Mouse (Mus musculus) limb, embryonic 15.5 days (tissue): Measurements from ENCODE around the gene Hdac5. TPM values are rescaled to one million over a fixed set of nuclear protein-coding genes. Genes with fewer than 3 reads are reported as not detected.

ENCODE experiments used
- ATAC-seq: fragments of 200-750 bp; cut with Nextera tagmentation; 2 replicates; pipeline ENCODE4 v1.8.0; 2017; ENCODE audit warnings: low read depth, moderate TSS enrichment; ENCODE audit not compliant: insufficient number of reproducible peaks, low FRiP score, low TSS enrichment
- H3K27ac ChIP-seq: fragments of 300-500 bp; sonication (generic); 2 replicates; pipeline ENCODE4 v1.5.1; 2015; ENCODE audit warnings: moderate library complexity, mild to moderate bottlenecking, inconsistent platforms
- H3K27me3 ChIP-seq: fragments of 300-500 bp; sonication (generic); 2 replicates; pipeline ENCODE4 v1.6.1; 2015; ENCODE audit warnings: inconsistent platforms
- H3K36me3 ChIP-seq: fragments of 300-500 bp; sonication (generic); 2 replicates; pipeline ENCODE4 v1.6.1; 2015; ENCODE audit warnings: inconsistent platforms
- H3K4me1 ChIP-seq: fragments of 300-500 bp; sonication (generic); 2 replicates; pipeline ENCODE4 v1.6.1; 2015; ENCODE audit warnings: inconsistent platforms
- H3K4me2 ChIP-seq: fragments of 300-500 bp; sonication (generic); 2 replicates; pipeline ENCODE4 v1.6.1; 2015; ENCODE audit warnings: mild to moderate bottlenecking, inconsistent platforms
- H3K4me3 ChIP-seq: fragments of 300-500 bp; sonication (generic); 2 replicates; pipeline ENCODE4 v1.5.1; 2015; ENCODE audit warnings: mild to moderate bottlenecking, inconsistent platforms
- H3K9ac ChIP-seq: fragments of 300-500 bp; sonication (generic); 2 replicates; pipeline ENCODE4 v1.6.1; 2015; ENCODE audit warnings: inconsistent platforms
- H3K9me3 ChIP-seq: fragments of 300-500 bp; sonication (generic); 2 replicates; pipeline ENCODE4 v1.6.1; 2016; ENCODE audit warnings: inconsistent platforms
- WGBS: fragments of 180-500 bp; shearing (Covaris S2); methylation state at CpG from one replicate; pipeline ENCODE4 v1.1.7; 2015; 5-methylcytosine and 5-hydroxymethylcytosine counted together
- polyA plus RNA-seq: library from polyadenylated mRNA; unstranded; fragments of >200 nt; fragmentation: Nextera tagmentation; extraction: Ambion mirVana; gene quantifications from 2 replicates; pipeline ENCODE4 v1.2.1, GENCODE M21; 2015

Hdac5 gene
- polyA plus RNA-seq, 1 experiment from 2014 or later: 96.7 TPM

GRCm38 (mm10) chr11:102229331-102229953 lies 524 bp downstream of the Hdac5 start:
- peak overlapping the region; percentile 75 for H3K4me2 ChIP-seq
- no peaks in the 10 kb centered on the region for H3K27me3 ChIP-seq
- peak overlapping the region; percentile 84 for H3K4me3 ChIP-seq
- peaks cover 50% of the 10 kb centered on the region for H3K4me1 ChIP-seq
- ATAC-seq: no peak; the same call in 1 of the 2 replicates
- no peaks in the 10 kb centered on the region for H3K9me3 ChIP-seq
- under 1% methylated on average over 43 of the region's 47 CpGs for WGBS
- H3K9ac ChIP-seq: peak overlapping the region; percentile 86
- H3K36me3 ChIP-seq: no peaks in the 10 kb centered on the region
- peak overlapping the region; percentile 86 for H3K27ac ChIP-seq

GRCm38 (mm10) chr11:102228646-102229268 lies 1.2 kb downstream of the Hdac5 start:
- Histone ChIP-seq H3K9ac (peak overlapping the region; percentile 86), H3K27ac (no peak overlapping the region), H3K4me2 (peak overlapping the region; percentile 75), H3K4me1 (peaks cover 56% of the 10 kb centered on the region), H3K9me3 (no peaks in the 10 kb centered on the region), H3K4me3 (peak overlapping the region; percentile 84), H3K27me3 (no peaks in the 10 kb centered on the region), H3K36me3 (no peaks in the 10 kb centered on the region)
- 25% methylated on average over 7 of the region's 7 CpGs for WGBS
- ATAC-seq: no peak

DNA sequence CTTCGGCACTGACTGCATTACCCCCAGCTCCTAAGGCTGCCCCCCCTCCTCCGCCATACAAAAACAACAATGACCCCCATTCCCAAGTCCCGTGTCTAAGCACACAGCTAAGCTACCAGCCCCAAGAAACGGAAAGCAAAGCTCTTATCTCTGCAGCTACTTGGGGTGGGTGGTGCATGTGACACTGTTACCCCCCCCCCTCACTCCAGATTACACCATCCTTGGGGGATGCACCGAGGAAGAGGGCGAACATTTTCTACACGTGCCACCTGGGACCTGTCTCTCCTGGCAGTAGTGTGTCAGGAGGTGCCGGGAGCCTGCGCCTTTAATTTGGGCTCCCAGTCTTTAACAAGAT lies 1.8 kb downstream of the Hdac5 start:
- Histone ChIP-seq H3K9me3 (no peaks in the 10 kb centered on the region), H3K4me1 (peaks cover 61% of the 10 kb centered on the region), H3K27ac (no peak overlapping the region), H3K4me2 (peak overlapping the region; percentile 75), H3K4me3 (peak overlapping the region; percentile 84), H3K27me3 (no peaks in the 10 kb centered on the region), H3K9ac (no peak overlapping the region), H3K36me3 (no peaks in the 10 kb centered on the region)
- WGBS: 38% methylated on average over 9 of the region's 9 CpGs
- ATAC-seq: no peak

DNA sequence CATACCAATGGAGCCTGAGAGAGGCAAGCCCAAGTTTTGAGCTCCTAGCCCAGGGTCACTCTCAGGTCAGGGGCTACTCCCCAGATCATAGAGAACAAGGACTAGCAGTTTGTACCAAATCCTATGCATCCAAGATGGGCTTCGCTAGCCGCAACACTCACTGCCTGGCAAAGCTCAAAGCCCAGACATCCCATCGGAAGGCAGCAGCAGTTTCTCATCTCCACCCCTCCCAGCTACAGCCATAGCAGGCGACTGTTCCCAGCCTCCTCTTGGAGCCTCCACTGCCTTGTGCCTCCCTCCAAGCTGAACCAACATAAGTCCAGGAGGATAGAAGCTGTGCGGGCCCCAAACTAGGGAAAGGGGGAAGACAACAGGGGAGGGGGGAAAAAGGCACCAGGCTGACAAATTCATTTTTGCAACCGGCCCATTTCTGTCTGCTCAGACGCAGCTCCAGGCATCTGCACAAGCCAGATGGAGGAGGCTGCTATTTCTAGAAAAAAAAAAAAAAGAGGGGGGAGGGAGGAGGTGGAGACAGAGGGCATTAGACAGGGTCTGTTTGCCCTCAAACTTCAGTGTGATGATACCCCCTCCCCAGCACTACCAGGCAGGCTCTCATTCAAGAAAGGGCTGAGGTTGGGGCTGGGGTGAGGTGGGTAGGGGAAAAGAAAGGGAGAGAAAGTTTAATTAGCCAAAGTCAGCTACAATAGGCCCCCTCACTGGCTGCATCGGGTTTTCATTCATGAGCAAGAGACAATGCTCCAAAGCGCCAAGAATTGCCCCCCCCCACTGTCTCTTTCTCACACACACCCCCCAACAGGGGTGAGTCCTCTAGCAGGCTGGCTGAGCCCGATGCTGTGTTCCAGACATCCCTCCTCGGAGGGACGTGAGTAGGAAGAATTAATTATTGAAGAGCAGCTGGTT lies 2.4 kb downstream of the Hdac5 start:
- peak overlapping the region; percentile 33 for H3K27ac ChIP-seq
- peak overlapping the region; percentile 84 for H3K4me3 ChIP-seq
- 0 out of 2 replicates have a peak overlapping the region, but pooled peaks have one; percentile 20 for H3K9ac ChIP-seq
- WGBS: 16% methylated on average over 12 of the region's 12 CpGs
- H3K4me2 ChIP-seq: peak overlapping the region; percentile 75
- no peaks in the 10 kb centered on the region for H3K36me3 ChIP-seq
- H3K9me3 ChIP-seq: no peaks in the 10 kb centered on the region
- no peak for ATAC-seq
- H3K4me1 ChIP-seq: peaks cover 67% of the 10 kb centered on the region
- no peaks in the 10 kb centered on the region for H3K27me3 ChIP-seq

GRCm38 (mm10) chr11:102226067-102226978 lies 3.6 kb downstream of the Hdac5 start:
- no peak overlapping the region for H3K4me3 ChIP-seq
- H3K4me2 ChIP-seq: no peak overlapping the region
- no peak overlapping the region for H3K9ac ChIP-seq
- 0 out of 2 replicates have a peak, but pooled peaks cover 5% of the 10 kb centered on the region for H3K36me3 ChIP-seq
- WGBS: 74% methylated on average over 12 of the region's 12 CpGs
- H3K27me3 ChIP-seq: no peaks in the 10 kb centered on the region
- peaks cover 75% of the 10 kb centered on the region for H3K4me1 ChIP-seq
- no peak overlapping the region for H3K27ac ChIP-seq
- H3K9me3 ChIP-seq: no peaks in the 10 kb centered on the region
- no peak for ATAC-seq

DNA sequence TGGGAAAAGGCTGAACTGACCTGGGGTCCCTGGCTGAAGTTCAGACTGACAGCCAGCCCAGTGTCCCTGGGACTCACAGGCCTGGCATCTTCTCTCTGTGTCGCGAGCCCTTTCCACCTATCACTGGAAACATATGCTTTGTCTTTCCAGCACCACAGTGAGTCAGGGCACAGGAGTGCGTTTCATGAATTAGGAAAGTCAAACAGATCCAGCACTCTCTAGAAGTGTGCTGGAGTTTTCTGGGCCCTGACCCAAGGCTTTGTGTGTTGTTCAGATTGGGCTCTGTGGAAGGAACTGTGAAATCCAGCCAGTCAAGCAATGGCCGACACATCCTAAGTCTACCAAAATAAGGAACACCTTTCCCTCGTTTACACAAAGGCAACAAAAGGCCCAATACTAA lies 4.7 kb downstream of the Hdac5 start:
- Histone ChIP-seq H3K4me2 (peak overlapping the region; percentile 41; the same call in 1 of the 2 replicates), H3K27me3 (no peaks in the 10 kb centered on the region), H3K4me1 (peaks cover 84% of the 10 kb centered on the region), H3K36me3 (0 out of 2 replicates have a peak, but pooled peaks cover 7% of the 10 kb centered on the region), H3K4me3 (0 out of 2 replicates have a peak overlapping the region, but pooled peaks have one; percentile 20), H3K27ac (0 out of 2 replicates have a peak overlapping the region, but pooled peaks have one; percentile 13), H3K9ac (no peak overlapping the region), H3K9me3 (no peaks in the 10 kb centered on the region)
- no peak for ATAC-seq
- 55% methylated on average over 5 of the region's 5 CpGs for WGBS

GRCm38 (mm10) chr11:102224686-102225085 lies 5.3 kb downstream of the Hdac5 start:
- peaks cover 90% of the 10 kb centered on the region for H3K4me1 ChIP-seq
- WGBS: 18% methylated on average over 22 of the region's 22 CpGs
- ATAC-seq: no peak
- no peak overlapping the region for H3K27ac ChIP-seq
- H3K9me3 ChIP-seq: no peaks in the 10 kb centered on the region
- 0 out of 2 replicates have a peak, but pooled peaks cover 7% of the 10 kb centered on the region for H3K36me3 ChIP-seq
- peak overlapping the region; percentile 41 for H3K4me2 ChIP-seq
- no peaks in the 10 kb centered on the region for H3K27me3 ChIP-seq
- peak overlapping the region; percentile 20 for H3K4me3 ChIP-seq
- no peak overlapping the region for H3K9ac ChIP-seq

DNA sequence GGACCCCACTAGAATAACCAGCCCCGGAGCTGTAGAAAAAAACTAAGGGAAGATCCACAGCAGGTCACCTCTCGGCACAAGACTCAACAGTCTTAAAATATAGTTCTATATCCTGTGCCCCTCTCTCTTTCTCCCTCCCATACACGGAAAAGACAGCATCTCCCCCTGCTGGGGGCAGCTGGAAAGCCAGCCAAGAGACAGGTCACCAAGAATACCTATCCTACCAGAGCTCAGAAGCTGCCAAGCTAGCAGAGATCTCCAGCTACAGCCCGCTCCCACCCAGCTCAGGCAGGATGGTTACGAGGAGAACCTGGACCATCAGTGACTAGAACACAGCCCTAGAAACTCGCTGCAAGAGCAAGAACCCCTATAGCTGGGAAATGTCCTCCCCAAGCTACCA lies 6.8 kb downstream of the Hdac5 start:
- Histone ChIP-seq H3K4me1 (peaks cover 91% of the 10 kb centered on the region), H3K9me3 (no peaks in the 10 kb centered on the region), H3K4me2 (no peak overlapping the region), H3K9ac (no peak overlapping the region), H3K36me3 (0 out of 2 replicates have a peak, but pooled peaks cover 7% of the 10 kb centered on the region), H3K27me3 (no peaks in the 10 kb centered on the region), H3K4me3 (no peak overlapping the region), H3K27ac (no peak overlapping the region)
- no peak for ATAC-seq
- WGBS: 36% methylated on average over 6 of the region's 6 CpGs

DNA sequence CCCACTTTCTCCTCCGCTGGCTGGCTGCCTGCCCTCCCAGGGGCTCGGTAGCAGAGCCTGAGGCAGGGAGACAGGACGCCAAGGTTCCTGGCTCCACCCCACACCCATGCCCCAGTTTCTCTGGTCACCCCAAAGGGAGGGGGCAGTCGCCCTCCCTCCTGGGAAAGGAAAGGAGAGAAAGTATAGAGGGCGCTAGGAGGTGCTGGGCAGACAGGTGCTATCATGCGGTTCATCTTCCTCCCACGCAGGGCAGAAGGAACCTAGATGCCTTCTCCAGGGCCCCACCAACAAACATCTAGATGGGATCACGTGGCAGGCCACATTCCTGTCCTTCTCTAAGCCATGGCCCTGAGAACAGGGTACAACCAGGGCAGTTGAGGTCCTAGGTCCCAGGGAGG lies 8.0 kb downstream of the Hdac5 start:
- Histone ChIP-seq H3K4me1 (peaks cover 91% of the 10 kb centered on the region), H3K4me3 (no peak overlapping the region), H3K9ac (no peak overlapping the region), H3K27me3 (no peaks in the 10 kb centered on the region), H3K9me3 (no peaks in the 10 kb centered on the region), H3K36me3 (0 out of 2 replicates have a peak, but pooled peaks cover 7% of the 10 kb centered on the region), H3K4me2 (no peak overlapping the region), H3K27ac (peak overlapping the region; percentile 35; the same call in 1 of the 2 replicates)
- ATAC-seq: no peak
- WGBS: 70% methylated on average over 8 of the region's 8 CpGs

- Histone ChIP-seq H3K36me3 (0 out of 2 replicates have a peak, but pooled peaks cover 7% of the 10 kb centered on the region), H3K27ac (peak overlapping the region; percentile 88; the same call in 1 of the 2 replicates), H3K9me3 (no peaks in the 10 kb centered on the region), H3K9ac (no peak overlapping the region), H3K27me3 (no peaks in the 10 kb centered on the region), H3K4me2 (no peak overlapping the region), H3K4me1 (peaks cover 91% of the 10 kb centered on the region), H3K4me3 (no peak overlapping the region)
- 83% methylated on average over 8 of the region's 8 CpGs for WGBS
- ATAC-seq: no peak
Measured at GRCm38 (mm10) chr11:102221243-102221953, 8.6 kb downstream of the Hdac5 start.
